Mouse (Mus musculus) CH12.LX (cell line): Measurements from ENCODE around the gene Znhit2.

ENCODE experiments used
- BHLHE40 ChIP-seq: IDR thresholded peaks from 2 replicates; pipeline ENCODE4 v1.6.1; 2011; ENCODE audit warnings: mild to moderate bottlenecking, low read depth, low read length, improper control_type of control experiment
- CTCF ChIP-seq, 2 experiments: IDR thresholded peaks in 1 of 2; conservative IDR thresholded peaks in 1 of 2; 2 replicates each; pipeline ENCODE4 v1.5.1; 2011 to 2012; ENCODE audit warnings: low read depth in 2 of 2, low read length in 2 of 2, improper control_type of control experiment in 1 of 2, inconsistent platforms in 1 of 2, mild to moderate bottlenecking in 1 of 2, moderate library complexity in 1 of 2
- KAT2A ChIP-seq: IDR thresholded peaks from 2 replicates; pipeline ENCODE4 v1.6.1; 2012; ENCODE audit warnings: low read length, improper control_type of control experiment, inconsistent platforms; ENCODE audit not compliant: insufficient replicate concordance
- NRF1 ChIP-seq: IDR thresholded peaks from 2 replicates; pipeline ENCODE4 v1.6.1; 2014; ENCODE audit warnings: low read depth, mild to moderate bottlenecking, inconsistent platforms, low read length, improper control_type of control experiment, moderate library complexity
- POLR2A ChIP-seq: IDR thresholded peaks from 2 replicates; pipeline ENCODE4 v1.6.1; 2011; ENCODE audit warnings: low read depth, mild to moderate bottlenecking, improper control_type of control experiment, low read length
- SMC3 ChIP-seq: IDR thresholded peaks from 2 replicates; pipeline ENCODE4 v1.6.1; 2011; ENCODE audit warnings: low read depth, low read length, improper control_type of control experiment
- TCF12 ChIP-seq: IDR thresholded peaks from 2 replicates; pipeline ENCODE4 v1.6.1; 2014; ENCODE audit warnings: low read depth, mild to moderate bottlenecking, inconsistent platforms, low read length, improper control_type of control experiment

- TF ChIP-seq NRF1, result no peak
- TF ChIP-seq POLR2A, result no peak
- TF ChIP-seq SMC3, result no peak
- no peak for TF ChIP-seq TCF12
- no peak for TF ChIP-seq CTCF (conservative IDR thresholded peaks at IDR 0.05 in 1 of 2, IDR thresholded peaks at IDR 0.05 in 1 of 2; ENCODE audit: low read depth in 2 of 2, low read length in 2 of 2)
- TF ChIP-seq BHLHE40, result no peak
- TF ChIP-seq KAT2A, result no peak
Observed at GRCm38 (mm10) chr19:6052516-6052915, 8.5 kb upstream of the Znhit2 start.
